Mouse (Mus musculus) neural tube, embryonic 14.5 days (tissue): ENCODE data around the gene Ankrd44. TPM values are rescaled to one million over a fixed set of nuclear protein-coding genes. Genes with fewer than 3 reads are reported as not detected.

Experiments used
- ATAC-seq: fragments of 200-750 bp; cut with Nextera tagmentation; 2 replicates; pipeline ENCODE4 v1.8.0; 2017; ENCODE audit warnings: low read depth, mild to moderate bottlenecking, moderate TSS enrichment, moderate library complexity
- H3K27ac ChIP-seq: fragments of 300-500 bp; sonication (generic); 2 replicates; pipeline ENCODE4 v1.5.1; 2014; ENCODE audit warnings: low read depth, mild to moderate bottlenecking, control low read depth, low read length, moderate library complexity, mixed read lengths
- H3K27me3 ChIP-seq: fragments of 300-500 bp; sonication (generic); 2 replicates; pipeline ENCODE4 v1.6.1; 2014; ENCODE audit warnings: low read length; ENCODE audit not compliant: control insufficient read depth, insufficient read depth
- H3K36me3 ChIP-seq: fragments of 300-500 bp; sonication (generic); 2 replicates; pipeline ENCODE4 v1.6.1; 2014; ENCODE audit warnings: low read length, mixed read lengths; ENCODE audit not compliant: control insufficient read depth, insufficient read depth
- H3K4me1 ChIP-seq: fragments of 300-500 bp; sonication (generic); 2 replicates; pipeline ENCODE4 v1.6.1; 2014; ENCODE audit warnings: low read length; ENCODE audit not compliant: control insufficient read depth, insufficient read depth
- H3K4me2 ChIP-seq: fragments of 300-500 bp; sonication (generic); 2 replicates; pipeline ENCODE4 v1.6.1; 2014; ENCODE audit warnings: mild to moderate bottlenecking, low read depth, low read length, control low read depth
- H3K4me3 ChIP-seq: fragments of 300-500 bp; sonication (generic); 2 replicates; pipeline ENCODE4 v1.5.1; 2014; ENCODE audit warnings: low read depth, low read length, control low read depth, mixed read lengths
- H3K9ac ChIP-seq: fragments of 300-500 bp; sonication (generic); replicated peaks from 2 replicates; pipeline ENCODE4 v1.6.1; 2014; ENCODE audit warnings: low read depth, mild to moderate bottlenecking, control low read depth, low read length, mixed read lengths
- H3K9me3 ChIP-seq: fragments of 300-500 bp; sonication (generic); 2 replicates; pipeline ENCODE4 v1.6.1; 2016; ENCODE audit warnings: low read length; ENCODE audit not compliant: control insufficient read depth
- WGBS: fragments of 180-500 bp; shearing (Covaris S2); extraction: QIAGEN DNeasy Blood & Tissue Kit; methylation state at CpG from one replicate; pipeline ENCODE4 v1.1.7; 2014; 5-methylcytosine and 5-hydroxymethylcytosine counted together
- polyA plus RNA-seq: library from polyadenylated mRNA; unstranded; fragments of >200 nt; fragmentation: Nextera tagmentation; extraction: Ambion mirVana; gene quantifications from 2 replicates; pipeline ENCODE4 v1.2.1, GENCODE M21; 2014

Ankrd44 gene
- polyA plus RNA-seq, 1 experiment from 2014 or later, result 41.0 TPM

- Histone ChIP-seq H3K4me2 (no peak overlapping the region), H3K9me3 (no peaks in the 10 kb centered on the region), H3K9ac (no peak overlapping the region), H3K36me3 (no peaks in the 10 kb centered on the region), H3K27ac (no peak overlapping the region), H3K4me1 (no peaks in the 10 kb centered on the region; the same call in 1 of the 2 replicates), H3K27me3 (no peaks in the 10 kb centered on the region), H3K4me3 (no peak overlapping the region)
- no peak for ATAC-seq
Measured at GRCm38 (mm10) chr1:54759841-54760240, 166.3 kb downstream of the Ankrd44 start.

- Histone ChIP-seq H3K4me3 (no peak overlapping the region), H3K9me3 (no peaks in the 10 kb centered on the region), H3K4me1 (no peaks in the 10 kb centered on the region; the same call in 1 of the 2 replicates), H3K9ac (no peak overlapping the region), H3K27ac (no peak overlapping the region), H3K27me3 (no peaks in the 10 kb centered on the region), H3K4me2 (no peak overlapping the region), H3K36me3 (no peaks in the 10 kb centered on the region)
- 81% methylated on average over 3 of the region's 3 CpGs for WGBS
- ATAC-seq, result no peak
Measured at GRCm38 (mm10) chr1:54757291-54757690, 168.9 kb downstream of the Ankrd44 start.

GRCm38 (mm10) chr1:54755690-54756365 is 170.4 kb downstream of the Ankrd44 start:
- Histone ChIP-seq H3K36me3 (no peaks in the 10 kb centered on the region), H3K9ac (no peak overlapping the region), H3K9me3 (no peaks in the 10 kb centered on the region), H3K4me1 (no peaks in the 10 kb centered on the region; the same call in 1 of the 2 replicates), H3K27me3 (no peaks in the 10 kb centered on the region), H3K4me3 (no peak overlapping the region), H3K4me2 (no peak overlapping the region), H3K27ac (no peak overlapping the region)
- peak; percentile 56; the same call in 1 of the 2 replicates for ATAC-seq
- WGBS, result 76% methylated on average over 8 of the region's 8 CpGs

- Histone ChIP-seq H3K9me3 (no peaks in the 10 kb centered on the region), H3K4me1 (no peaks in the 10 kb centered on the region; the same call in 1 of the 2 replicates), H3K4me2 (no peak overlapping the region), H3K9ac (no peak overlapping the region), H3K27ac (no peak overlapping the region), H3K36me3 (no peaks in the 10 kb centered on the region), H3K27me3 (no peaks in the 10 kb centered on the region), H3K4me3 (no peak overlapping the region)
- no peak for ATAC-seq
- WGBS, result 83% methylated on average over 1 of the region's 1 CpGs
Measured at GRCm38 (mm10) chr1:54749961-54750360, 176.2 kb downstream of the Ankrd44 start.

- ATAC-seq, result no peak
- Histone ChIP-seq H3K27ac (no peak overlapping the region), H3K9ac (no peak overlapping the region), H3K4me1 (no peaks in the 10 kb centered on the region; the same call in 1 of the 2 replicates), H3K4me3 (no peak overlapping the region), H3K27me3 (no peaks in the 10 kb centered on the region), H3K9me3 (no peaks in the 10 kb centered on the region), H3K4me2 (no peak overlapping the region), H3K36me3 (no peaks in the 10 kb centered on the region)
- WGBS, result 76% methylated on average over 3 of the region's 3 CpGs
Measured at GRCm38 (mm10) chr1:54749516-54749915, 176.7 kb downstream of the Ankrd44 start.

- no peaks in the 10 kb centered on the region for H3K36me3 ChIP-seq
- H3K27ac ChIP-seq, result no peak overlapping the region
- no peaks in the 10 kb centered on the region for H3K9me3 ChIP-seq
- WGBS, result 72% methylated on average over 8 of the region's 8 CpGs
- no peak for ATAC-seq
- no peak overlapping the region for H3K9ac ChIP-seq
- H3K4me3 ChIP-seq, result no peak overlapping the region
- H3K27me3 ChIP-seq, result no peaks in the 10 kb centered on the region
- no peak overlapping the region for H3K4me2 ChIP-seq
- no peaks in the 10 kb centered on the region; the same call in 1 of the 2 replicates for H3K4me1 ChIP-seq
Measured at GRCm38 (mm10) chr1:54747785-54748420, 178.3 kb downstream of the Ankrd44 start.

GRCm38 (mm10) chr1:54745666-54746065 is 180.5 kb downstream of the Ankrd44 start:
- no peak overlapping the region for H3K27ac ChIP-seq
- H3K36me3 ChIP-seq, result no peaks in the 10 kb centered on the region
- H3K4me2 ChIP-seq, result no peak overlapping the region
- no peak overlapping the region for H3K9ac ChIP-seq
- H3K27me3 ChIP-seq, result no peaks in the 10 kb centered on the region
- no peaks in the 10 kb centered on the region; the same call in 1 of the 2 replicates for H3K4me1 ChIP-seq
- no peak for ATAC-seq
- H3K9me3 ChIP-seq, result no peaks in the 10 kb centered on the region
- H3K4me3 ChIP-seq, result no peak overlapping the region

GRCm38 (mm10) chr1:54744171-54744570 is 182.0 kb downstream of the Ankrd44 start:
- Histone ChIP-seq H3K9ac (no peak overlapping the region), H3K36me3 (no peaks in the 10 kb centered on the region), H3K4me2 (no peak overlapping the region), H3K27ac (no peak overlapping the region), H3K4me3 (no peak overlapping the region), H3K27me3 (no peaks in the 10 kb centered on the region), H3K9me3 (no peaks in the 10 kb centered on the region), H3K4me1 (no peaks in the 10 kb centered on the region; the same call in 1 of the 2 replicates)
- 89% methylated on average over 5 of the region's 5 CpGs for WGBS
- no peak for ATAC-seq

- Histone ChIP-seq H3K4me2 (no peak overlapping the region), H3K27me3 (no peaks in the 10 kb centered on the region), H3K27ac (no peak overlapping the region), H3K4me1 (no peaks in the 10 kb centered on the region; the same call in 1 of the 2 replicates), H3K4me3 (no peak overlapping the region), H3K9ac (no peak overlapping the region), H3K9me3 (no peaks in the 10 kb centered on the region), H3K36me3 (no peaks in the 10 kb centered on the region)
- ATAC-seq, result no peak
- 74% methylated on average over 8 of the region's 8 CpGs for WGBS
Measured at GRCm38 (mm10) chr1:54743072-54743471, 183.1 kb downstream of the Ankrd44 start.
